Mouse (Mus musculus) ES-E14 (cell line): ENCODE measurements at regions not wholly inside any gene's neighbourhood (a gene's known extent, or its start where the extent isn't known, plus 50 kb on each side); places are given as distances from the start of the nearest gene placed in this dataset.

Experiments
- HCFC1 ChIP-seq: IDR thresholded peaks from 2 replicates; pipeline ENCODE4 v1.6.1; 2012; ENCODE audit warnings: low read length, inconsistent platforms, borderline replicate concordance; ENCODE audit not compliant: insufficient read depth
- MAFK ChIP-seq: IDR thresholded peaks from 2 replicates; pipeline ENCODE4 v1.6.1; 2014; ENCODE audit warnings: mild to moderate bottlenecking, low read depth, low read length, inconsistent platforms; ENCODE audit not compliant: insufficient read depth
- ZC3H11A ChIP-seq: IDR thresholded peaks from 2 replicates; pipeline ENCODE4 v1.6.1; 2012; ENCODE audit warnings: low read depth, mild to moderate bottlenecking, inconsistent platforms, low read length, borderline replicate concordance
- ZNF384 ChIP-seq: IDR thresholded peaks from 2 replicates; pipeline ENCODE4 v1.6.1; 2012; ENCODE audit warnings: low read depth, low read length, inconsistent platforms

- TF ChIP-seq HCFC1: no peak
- no peak for TF ChIP-seq ZNF384
- TF ChIP-seq MAFK: no peak
- no peak for TF ChIP-seq ZC3H11A
These were observed 424.3 kb upstream of the Ubash3b start for GRCm38 (mm10) chr9:41585771-41586170.
